Mouse (Mus musculus) stomach, postnatal 0 days (tissue): ENCODE measurements around the gene Tnfrsf25. TPM values are rescaled to one million over a fixed set of nuclear protein-coding genes. Genes with fewer than 3 reads are reported as not detected.

Experiments used
- ATAC-seq: fragments of 200-750 bp; cut with Nextera tagmentation; 2 replicates; pipeline ENCODE4 v1.8.0; 2017; ENCODE audit not compliant: low FRiP score, low TSS enrichment
- DNase-seq: peaks from one replicate; pipeline ENCODE4 v3.0.0-alpha.2; 2016; ENCODE audit warnings: low spot score
- H3K27ac ChIP-seq: fragments of 300-500 bp; sonication (generic); replicated peaks from 2 replicates; pipeline ENCODE4 v1.5.1; 2014; ENCODE audit warnings: mild to moderate bottlenecking, control low read depth
- H3K27me3 ChIP-seq: fragments of 300-500 bp; sonication (generic); 2 replicates; pipeline ENCODE4 v1.6.1; 2014; ENCODE audit warnings: low read length; ENCODE audit not compliant: control insufficient read depth, insufficient read depth
- H3K36me3 ChIP-seq: fragments of 300-500 bp; sonication (generic); 2 replicates; pipeline ENCODE4 v1.6.1; 2014; ENCODE audit warnings: low read length, mixed read lengths; ENCODE audit not compliant: control insufficient read depth, insufficient read depth
- H3K4me1 ChIP-seq: fragments of 300-500 bp; sonication (generic); replicated peaks from 2 replicates; pipeline ENCODE4 v1.6.1; 2014; ENCODE audit warnings: antibody characterized with exemption; ENCODE audit not compliant: control insufficient read depth, insufficient read depth
- H3K4me2 ChIP-seq: fragments of 300-500 bp; sonication (generic); replicated peaks from 2 replicates; pipeline ENCODE4 v1.6.1; 2014; ENCODE audit warnings: low read depth, mild to moderate bottlenecking, control low read depth, moderate library complexity
- H3K4me3 ChIP-seq: fragments of 300-500 bp; sonication (generic); 2 replicates; pipeline ENCODE4 v1.5.1; 2014; ENCODE audit warnings: low read depth, low read length, control low read depth
- H3K9ac ChIP-seq: fragments of 300-500 bp; sonication (generic); 2 replicates; pipeline ENCODE4 v1.6.1; 2014; ENCODE audit warnings: mild to moderate bottlenecking, low read length, control low read depth, mixed read lengths
- H3K9me3 ChIP-seq: fragments of 300-500 bp; sonication (generic); 2 replicates; pipeline ENCODE4 v1.6.1; 2016; ENCODE audit warnings: low read length; ENCODE audit not compliant: control insufficient read depth
- CTCF ChIP-seq: IDR thresholded peaks from 2 replicates; pipeline ENCODE4 v1.5.1; 2016; ENCODE audit warnings: antibody characterized with exemption, low read depth, mild to moderate bottlenecking, moderate library complexity
- EP300 ChIP-seq: optimal IDR thresholded peaks from 2 replicates; pipeline ENCODE3; 2016; ENCODE audit warnings: antibody characterized with exemption
- WGBS: fragments of 180-500 bp; shearing (Covaris S2); extraction: QIAGEN DNeasy Blood & Tissue Kit; methylation state at CpG from one replicate; pipeline ENCODE4 v1.1.7; 2014; 5-methylcytosine and 5-hydroxymethylcytosine counted together
- polyA plus RNA-seq: library from polyadenylated mRNA; unstranded; fragments of >200 nt; fragmentation: Nextera tagmentation; extraction: Ambion mirVana; gene quantifications from 2 replicates; pipeline ENCODE4 v1.2.1, GENCODE M21; 2015

Gene Tnfrsf25
- polyA plus RNA-seq, 1 experiment from 2014 or later = 0.49 TPM

GRCm38 (mm10) chr4:152094233-152094632 lies 21.5 kb upstream of the Tnfrsf25 start:
- DNase-seq = no peak
- H3K9me3 ChIP-seq = no peaks in the 10 kb centered on the region
- WGBS = 83% methylated on average over 12 of the region's 12 CpGs
- no peaks in the 10 kb centered on the region for H3K36me3 ChIP-seq
- no peak overlapping the region for H3K9ac ChIP-seq
- no peaks in the 10 kb centered on the region; the same call in 1 of the 2 replicates for H3K4me1 ChIP-seq
- no peak overlapping the region for H3K4me2 ChIP-seq
- ATAC-seq = no peak
- TF ChIP-seq CTCF (no peak), EP300 (no peak)
- no peak overlapping the region for H3K27ac ChIP-seq
- no peaks in the 10 kb centered on the region for H3K27me3 ChIP-seq
- no peak overlapping the region for H3K4me3 ChIP-seq

- Histone ChIP-seq H3K27me3 (no peaks in the 10 kb centered on the region), H3K9me3 (no peaks in the 10 kb centered on the region), H3K4me3 (peak overlapping the region; percentile 21), H3K4me2 (peak overlapping the region; percentile 29), H3K27ac (peak overlapping the region; percentile 71), H3K4me1 (no peaks in the 10 kb centered on the region; the same call in 1 of the 2 replicates), H3K36me3 (no peaks in the 10 kb centered on the region), H3K9ac (peak overlapping the region; percentile 41; the same call in 1 of the 2 replicates)
- TF ChIP-seq EP300 (no peak), CTCF (peak; percentile 83)
- ATAC-seq = peak; percentile 55
- 46% methylated on average over 25 of the region's 27 CpGs for WGBS
- peak; percentile 88 for DNase-seq
These were observed 19.5 kb upstream of the Tnfrsf25 start for GRCm38 (mm10) chr4:152095937-152096910.

- Histone ChIP-seq H3K4me3 (peak overlapping the region; percentile 21), H3K27me3 (no peaks in the 10 kb centered on the region), H3K27ac (peak overlapping the region; percentile 71), H3K4me2 (peak overlapping the region; percentile 29), H3K9me3 (no peaks in the 10 kb centered on the region), H3K9ac (peak overlapping the region; percentile 41; the same call in 1 of the 2 replicates), H3K36me3 (0 out of 2 replicates have a peak, but pooled peaks cover under 1% of the 10 kb centered on the region), H3K4me1 (no peaks in the 10 kb centered on the region; the same call in 1 of the 2 replicates)
- 51% methylated on average over 6 of the region's 6 CpGs for WGBS
- DNase-seq = no peak
- TF ChIP-seq CTCF (no peak), EP300 (no peak)
- peak; percentile 13; the same call in 1 of the 2 replicates for ATAC-seq
These were observed 18.8 kb upstream of the Tnfrsf25 start for GRCm38 (mm10) chr4:152096927-152097326.

GRCm38 (mm10) chr4:152097911-152098799 lies 17.6 kb upstream of the Tnfrsf25 start:
- 33% methylated on average over 11 of the region's 11 CpGs for WGBS
- DNase-seq (peak; percentile 73), ATAC-seq (peak; percentile 38)
- no peaks in the 10 kb centered on the region for H3K27me3 ChIP-seq
- H3K4me1 ChIP-seq = no peaks in the 10 kb centered on the region; the same call in 1 of the 2 replicates
- no peaks in the 10 kb centered on the region for H3K9me3 ChIP-seq
- TF ChIP-seq EP300 (no peak), CTCF (no peak)
- H3K27ac ChIP-seq = peak overlapping the region; percentile 71
- no peak overlapping the region for H3K9ac ChIP-seq
- peaks cover 8% of the 10 kb centered on the region; the same call in 1 of the 2 replicates for H3K36me3 ChIP-seq
- H3K4me3 ChIP-seq = no peak overlapping the region
- peak overlapping the region; percentile 29; the same call in 1 of the 2 replicates for H3K4me2 ChIP-seq

- TF ChIP-seq EP300 (no peak), CTCF (no peak)
- Histone ChIP-seq H3K4me1 (no peaks in the 10 kb centered on the region; the same call in 1 of the 2 replicates), H3K27me3 (no peaks in the 10 kb centered on the region), H3K9ac (no peak overlapping the region), H3K4me3 (no peak overlapping the region), H3K4me2 (no peak overlapping the region), H3K9me3 (no peaks in the 10 kb centered on the region), H3K36me3 (peaks cover 13% of the 10 kb centered on the region; the same call in 1 of the 2 replicates), H3K27ac (no peak overlapping the region)
- DNase-seq (no peak), ATAC-seq (no peak)
- WGBS = 72% methylated on average over 11 of the region's 11 CpGs
These were observed 15.2 kb upstream of the Tnfrsf25 start for GRCm38 (mm10) chr4:152100541-152100940.
